ENCODE assay signal across 8 mouse cellular contexts in genomic region chr9:114752863-114753484, GRCm38 (mm10). TPM values are rescaled to one million over a fixed set of nuclear protein-coding genes. Genes with fewer than 3 reads are reported as not detected.
DNase-seq lines count a peak whose midpoint lies in the region; ATAC-seq and TF ChIP-seq lines count a peak whose summit lies in the region.

No protein-coding gene starts in this region.

- 10% methylated on average over 36 of the region's 36 CpGs for WGBS in hindbrain, embryonic 10.5 days
- WGBS in lung, embryonic 16.5 days: 6% methylated on average over 34 of the region's 36 CpGs
- 2% methylated on average over 36 of the region's 36 CpGs for WGBS in thymus, adult 2 months

- peak; percentile 79; the same call in 1 of the 2 replicates for TF ChIP-seq POLR2A in thymus, adult 2 months (IDR thresholded peaks at IDR 0.05; ENCODE audit: control insufficient read depth, extremely low read depth, insufficient read depth, low read length, poor library complexity)

- peak; percentile 94 for DNase-seq in Muller cell, postnatal 12 days (ENCODE audit: inconsistent ontology term)
- peak; percentile 89 for DNase-seq in cerebellum, adult 9-10 months
- peak; percentile 88 for DNase-seq in hindbrain, embryonic 10.5 days (ENCODE audit: low spot score)
- DNase-seq in layer of hippocampus, adult 9-11 months: peak; percentile 93
- peak; percentile 84 for DNase-seq in ovary, adult 18-20 months (ENCODE audit: low spot score)
- DNase-seq in thymus, adult 2 months: peak; percentile 97

- H3K9me3 ChIP-seq in hindbrain, embryonic 10.5 days: no peaks in the 10 kb centered on the region
- no peaks in the 10 kb centered on the region for H3K9me3 ChIP-seq in lung, embryonic 16.5 days (ENCODE audit: control insufficient read depth, low read length)

- H3K4me1 ChIP-seq in hindbrain, embryonic 10.5 days (replicated peaks): peaks cover 12% of the 10 kb centered on the region
- no peaks in the 10 kb centered on the region for H3K4me1 ChIP-seq in lung, embryonic 16.5 days (replicated peaks; ENCODE audit: control insufficient read depth, insufficient read depth, low read length)
- peaks cover 8% of the 10 kb centered on the region; the same call in 1 of the 2 replicates for H3K4me1 ChIP-seq in thymus, adult 2 months (replicated peaks; ENCODE audit: control insufficient read depth, insufficient read depth, low read length)

- H3K4me3 ChIP-seq in hindbrain, embryonic 10.5 days: peak overlapping the region; percentile 56
- peak overlapping the region; percentile 63 for H3K4me3 ChIP-seq in lung, embryonic 16.5 days (ENCODE audit: low read length)
- peak overlapping the region; percentile 67 for H3K4me3 ChIP-seq in thymus, adult 2 months (ENCODE audit: control insufficient read depth, insufficient read depth, low read length)

- TF ChIP-seq CTCF in thymus, adult 2 months (IDR thresholded peaks at IDR 0.05; ENCODE audit: borderline replicate concordance, control insufficient read depth, extremely low read depth, insufficient read depth, low read length, poor library complexity): peak; percentile 99

- peak overlapping the region; percentile 72 for H3K9ac ChIP-seq in lung, embryonic 16.5 days (ENCODE audit: low read length)

- peaks cover 55% of the 10 kb centered on the region for H3K36me3 ChIP-seq in hindbrain, embryonic 10.5 days
- peaks cover 5% of the 10 kb centered on the region; the same call in 1 of the 2 replicates for H3K36me3 ChIP-seq in lung, embryonic 16.5 days (ENCODE audit: control insufficient read depth, insufficient read depth, low read length)
- peaks cover 14% of the 10 kb centered on the region for H3K36me3 ChIP-seq in thymus, adult 2 months (ENCODE audit: control insufficient read depth, insufficient read depth, low read length)

- peak overlapping the region; percentile 76 for H3K27ac ChIP-seq in hindbrain, embryonic 10.5 days
- peak overlapping the region; percentile 38; the same call in 1 of the 2 replicates for H3K27ac ChIP-seq in lung, embryonic 16.5 days (ENCODE audit: low read length)
- peak overlapping the region; percentile 93 for H3K27ac ChIP-seq in thymus, adult 2 months (ENCODE audit: control insufficient read depth, insufficient read depth, low read length)

- no peaks in the 10 kb centered on the region for H3K27me3 ChIP-seq in hindbrain, embryonic 10.5 days (ENCODE audit: insufficient read depth, poor library complexity, severe bottlenecking)
- no peaks in the 10 kb centered on the region for H3K27me3 ChIP-seq in lung, embryonic 16.5 days (ENCODE audit: control insufficient read depth, insufficient read depth, low read depth, low read length)
- H3K27me3 ChIP-seq in thymus, adult 2 months (ENCODE audit: control insufficient read depth, insufficient read depth, low read length): no peaks in the 10 kb centered on the region

- H3K4me2 ChIP-seq in lung, embryonic 16.5 days (ENCODE audit: low read depth, low read length): peak overlapping the region; percentile 74

- peak; percentile 91 for ATAC-seq in frontal cortex, adult (ENCODE audit: low TSS enrichment)
- ATAC-seq in lung, embryonic 16.5 days (ENCODE audit: low read depth): peak; percentile 95

RNA-seq across cellular contexts. Expression of gene Cmtm6, which starts 22.1 kb away (rescaled TPM):
- 23.8 and 30.0 TPM in 2 replicates for polyA plus RNA-seq in hindbrain, embryonic 10.5 days (2016; fragmentation: Nextera tagmentation; extraction: Ambion mirVana)
- polyA plus RNA-seq in lung, embryonic 16.5 days (2015; fragmentation: Nextera tagmentation; extraction: Ambion mirVana): 67.0 and 67.8 TPM in 2 replicates
- 72.4 and 76.2 TPM in 2 replicates for polyA plus RNA-seq in thymus, adult 2 months (2012; rRNA removed)

RNA-seq across cellular contexts. Expression of gene Cmtm7, which starts 28.7 kb away (rescaled TPM):
- polyA plus RNA-seq in hindbrain, embryonic 10.5 days (2016; fragmentation: Nextera tagmentation; extraction: Ambion mirVana): 96.0 and 108 TPM in 2 replicates
- 78.1 and 88.7 TPM in 2 replicates for polyA plus RNA-seq in lung, embryonic 16.5 days (2015; fragmentation: Nextera tagmentation; extraction: Ambion mirVana)
- polyA plus RNA-seq in thymus, adult 2 months (2012; rRNA removed): 781 and 799 TPM in 2 replicates

Comparison
In these comparisons a context has a peak if more than half of its experiments do, and no peak if none do; other contexts are left out.
1. Peak in every context shown above with its lines: DNase-seq, ATAC-seq, H3K4me3 ChIP-seq and H3K27ac ChIP-seq.
2. H3K27ac ChIP-seq: peak in every context shown above with its lines; median percentile 93 in thymus, adult 2 months; 76 in hindbrain, embryonic 10.5 days; 38 in lung, embryonic 16.5 days.